Mouse (Mus musculus) hindlimb bud, embryonic 11.5 days (tissue): ENCODE measurements around the gene Akr1e1.
A peak's percentile ranks its signal among the peaks of the same experiment; 100 is the strongest.
"Not testable (repeated sequence)": the region's sequence is repeated elsewhere in the genome, so short reads cannot be mapped to it uniquely, and the experiment has no call there.

ENCODE experiments used
- DNase-seq: peaks from one replicate; pipeline ENCODE4 v3.0.0-alpha.2; 2012; ENCODE audit warnings: low read depth, low spot score; ENCODE audit errors: extremely low spot score

Akr1e1 gene

DNA sequence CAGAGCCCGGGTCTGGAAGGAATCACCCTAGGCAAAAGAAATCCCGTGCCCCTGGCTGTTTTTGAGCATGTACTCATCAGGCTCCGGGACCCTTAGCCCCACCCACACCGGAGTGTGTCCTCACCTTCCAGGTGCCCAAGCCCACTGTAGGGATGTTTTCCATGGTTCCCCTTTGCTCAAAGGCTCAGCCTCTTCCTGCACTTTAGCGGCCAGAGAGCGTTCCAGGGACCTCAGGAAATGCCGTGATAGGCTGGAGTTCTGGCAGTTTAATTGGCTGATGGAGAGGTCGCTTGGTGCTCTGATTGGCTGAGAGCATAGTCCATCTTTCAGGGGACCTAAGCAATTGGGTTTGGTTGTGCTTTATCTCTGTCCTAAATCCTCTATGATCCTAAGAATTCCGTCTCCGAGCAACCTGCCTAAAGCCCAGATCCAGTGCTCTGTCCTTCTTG is at the start of gene Akr1e1:
Gene Akr1e1 (minus strand): TSS at position 214 of the 449 bp plus-strand sequence.
- peak; percentile 77 for DNase-seq

GRCm38 (mm10) chr13:4658346-4658745 is 49.4 kb upstream of the Akr1e1 start:
- DNase-seq, result no peak

DNA sequence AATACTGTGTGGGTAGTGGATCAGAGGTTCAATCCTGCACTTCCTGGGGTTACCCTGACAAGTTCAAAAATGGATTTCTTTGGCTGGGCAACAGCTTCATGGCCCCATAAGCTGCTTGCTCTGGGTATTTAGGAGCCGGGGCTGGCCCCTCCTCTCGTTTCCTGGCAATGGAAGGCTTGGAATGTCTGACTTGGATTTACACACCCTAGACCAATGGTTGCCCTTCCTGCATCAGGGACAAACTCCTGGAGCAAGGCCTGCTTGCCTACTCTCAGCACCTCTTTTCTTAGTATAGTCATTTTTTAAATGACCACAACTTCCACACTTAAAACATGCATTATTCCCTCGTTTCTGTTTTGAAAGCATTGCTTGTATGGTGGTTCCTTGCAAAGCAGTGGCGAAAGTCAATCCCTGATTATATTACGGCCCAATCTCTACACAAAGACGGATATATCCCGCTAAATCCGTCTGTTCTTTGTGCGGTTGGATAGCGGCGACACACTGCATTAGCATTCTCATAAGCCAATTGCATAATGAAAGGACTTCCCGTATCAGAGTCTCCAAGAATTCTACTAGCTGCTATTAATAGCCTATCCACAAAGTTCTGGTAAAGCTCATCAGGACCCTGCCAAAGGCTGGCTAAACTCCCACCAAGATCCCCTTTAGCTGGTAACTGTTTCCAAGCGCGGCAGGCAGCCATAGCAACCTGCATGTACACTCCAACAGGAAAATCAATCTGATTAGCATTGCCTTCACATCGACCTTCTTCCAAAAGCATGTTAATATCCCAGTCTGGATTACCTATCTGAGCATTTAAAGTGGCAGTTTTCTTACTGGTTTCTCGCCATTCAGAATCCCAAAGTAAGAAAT is 47.5 kb upstream of the Akr1e1 start:
- no peak for DNase-seq

GRCm38 (mm10) chr13:4650190-4650589 is 41.2 kb upstream of the Akr1e1 start:
- DNase-seq, result no peak

DNA sequence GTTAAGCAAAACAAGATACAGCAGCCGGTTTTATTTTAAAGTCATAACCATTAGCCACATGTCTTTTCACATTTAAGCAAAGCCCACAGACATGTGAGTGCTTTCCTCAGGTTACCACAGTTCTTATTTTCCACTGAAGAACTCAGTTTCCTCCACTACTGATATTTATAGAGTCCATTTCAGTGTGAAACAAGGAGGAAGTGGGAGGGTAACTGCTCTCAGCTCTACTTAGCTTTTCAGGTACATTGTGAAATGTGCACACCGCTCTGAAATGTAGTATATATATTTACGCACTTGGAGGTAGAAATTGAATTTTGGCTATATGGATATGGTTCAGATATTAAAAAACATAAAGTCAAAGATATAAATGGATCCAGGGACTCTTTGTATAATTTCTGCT is 36.3 kb upstream of the Akr1e1 start:
- DNase-seq, result no peak

- no peak for DNase-seq
These were observed 1.9 kb upstream of the Akr1e1 start for GRCm38 (mm10) chr13:4610902-4611301.

- DNase-seq, result no peak
These were observed 444 bp downstream of the Akr1e1 start for GRCm38 (mm10) chr13:4608530-4608929.

- DNase-seq, result no peak
These were observed 2.2 kb downstream of the Akr1e1 start for GRCm38 (mm10) chr13:4606821-4607220.

DNA sequence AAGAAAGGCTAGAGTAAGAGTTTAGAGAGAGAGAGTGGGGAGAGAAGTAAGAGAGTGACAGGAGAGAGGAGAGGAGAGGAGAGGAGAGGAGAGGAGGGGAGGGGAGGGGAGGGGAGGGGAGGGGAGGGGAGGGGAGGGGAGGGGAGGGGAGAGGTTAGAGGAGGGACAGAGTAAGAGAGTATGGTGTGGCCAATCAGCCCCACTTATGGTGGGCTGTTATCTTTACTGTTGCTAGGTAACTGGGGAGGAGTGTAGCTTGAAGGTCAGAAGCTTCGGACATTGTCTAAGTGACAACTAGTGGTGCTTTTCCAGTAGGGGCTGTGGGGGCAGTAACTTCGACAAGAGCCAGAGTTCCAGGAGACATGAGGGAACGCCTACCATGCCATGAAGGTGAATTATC is 5.5 kb downstream of the Akr1e1 start:
- not testable (repeated sequence) for DNase-seq

- DNase-seq, result no peak
These were observed 32.1 kb downstream of the Akr1e1 start for GRCm38 (mm10) chr13:4576921-4577320.

DNA sequence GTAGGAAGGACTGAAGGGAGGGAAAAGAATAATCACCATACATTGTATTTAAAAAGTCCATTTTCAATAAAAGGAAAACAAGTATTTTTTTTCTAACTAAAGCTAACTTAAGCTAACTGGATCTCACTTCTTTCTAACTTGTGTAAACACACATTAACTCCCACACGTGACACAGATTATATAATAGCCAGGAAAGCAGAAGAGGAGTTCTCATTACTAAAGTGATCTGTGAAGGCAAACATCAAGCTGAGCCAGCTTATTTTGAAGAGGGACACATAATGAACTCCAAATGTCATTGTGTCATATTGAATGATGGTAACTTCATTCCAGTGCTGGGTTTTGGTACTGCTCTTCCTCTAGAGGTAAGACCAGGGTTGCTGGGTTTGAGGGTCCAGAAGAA is 35.1 kb downstream of the Akr1e1 start, which contains the start of gene Akr1c21:
Gene Akr1c21 (plus strand): TSS at position 205 of the 400 bp plus-strand sequence.
- DNase-seq, result no peak

DNA sequence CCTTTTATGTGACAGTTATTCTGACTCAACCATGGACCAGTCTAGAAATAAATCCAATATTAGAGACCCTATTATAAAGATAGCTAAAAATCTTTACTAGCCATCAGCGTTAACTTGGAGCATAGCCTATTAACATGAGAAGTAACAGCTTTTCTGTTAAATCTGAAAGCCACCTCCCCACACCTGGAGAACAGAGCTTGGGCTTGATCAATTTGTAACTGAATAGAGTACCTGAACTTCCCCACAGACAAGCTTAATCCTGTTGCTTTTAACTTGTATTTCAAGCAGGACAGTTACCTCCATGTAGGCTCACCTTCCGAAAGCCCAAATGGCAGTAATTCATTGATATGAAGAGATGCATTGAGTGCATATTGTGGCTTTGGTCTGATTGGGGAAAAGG is 43.0 kb downstream of the Akr1e1 start:
- no peak for DNase-seq

DNA sequence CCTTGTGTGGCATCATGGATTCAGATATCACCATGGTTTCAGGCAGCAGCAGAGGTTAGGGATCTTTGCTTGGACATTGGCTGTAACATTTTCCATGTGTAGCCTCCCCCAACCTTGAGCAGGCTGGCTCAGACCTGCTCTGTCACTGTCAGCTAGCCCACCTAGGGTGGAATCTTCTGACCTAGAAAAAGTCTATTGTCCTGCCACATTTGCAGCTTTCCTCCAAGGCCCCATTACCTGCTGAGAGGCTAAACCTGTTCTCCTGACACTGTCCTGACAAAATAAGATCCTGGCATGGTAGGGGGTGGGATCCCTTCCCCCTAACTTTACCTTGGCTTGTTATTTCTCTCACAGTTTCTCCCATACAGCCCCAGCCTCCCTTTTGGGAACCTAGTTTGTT is 48.5 kb downstream of the Akr1e1 start:
- DNase-seq, result no peak

DNA sequence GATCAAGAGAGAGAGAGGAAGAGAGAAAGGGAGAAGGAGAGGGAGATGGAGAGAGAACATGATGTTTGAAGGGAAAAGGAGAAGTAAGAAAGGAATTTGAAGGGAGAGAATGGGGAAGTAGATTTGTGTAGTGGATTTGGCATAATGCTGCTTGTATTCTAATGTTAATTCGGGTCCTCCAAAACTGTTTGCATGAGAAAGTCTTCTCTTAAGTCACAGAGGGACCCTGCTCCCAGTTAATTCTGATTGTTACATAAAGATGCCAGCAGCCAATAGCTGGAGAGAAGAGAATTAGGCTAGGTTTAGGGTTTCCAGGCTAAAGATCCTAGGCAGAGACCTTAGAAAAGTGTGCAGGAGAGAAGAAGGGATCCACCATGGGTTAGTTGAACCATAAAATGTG is 49.8 kb downstream of the Akr1e1 start:
- no peak for DNase-seq
